Mouse (Mus musculus) heart, embryonic 13.5 days (tissue): ENCODE results near the gene Ggn. TPM values are rescaled to one million over a fixed set of nuclear protein-coding genes. Genes with fewer than 3 reads are reported as not detected.
A peak's percentile ranks its signal among the peaks of the same experiment; 100 is the strongest.
"Not testable (repeated sequence)": the region's sequence is repeated elsewhere in the genome, so short reads cannot be mapped to it uniquely, and the experiment has no call there.

Source experiments
- ATAC-seq: fragments of 200-750 bp; cut with Nextera tagmentation; 2 replicates; pipeline ENCODE4 v1.8.0; 2017; ENCODE audit warnings: moderate TSS enrichment; ENCODE audit not compliant: insufficient number of reproducible peaks, low FRiP score, low TSS enrichment; ENCODE audit errors: extremely low read depth
- H3K27ac ChIP-seq: fragments of 300-500 bp; sonication (generic); replicated peaks from 2 replicates; pipeline ENCODE4 v1.5.1; 2015; ENCODE audit warnings: moderate library complexity, mild to moderate bottlenecking, inconsistent platforms
- H3K27me3 ChIP-seq: fragments of 300-500 bp; sonication (generic); replicated peaks from 2 replicates; pipeline ENCODE4 v1.6.1; 2015; ENCODE audit warnings: mild to moderate bottlenecking, inconsistent platforms
- H3K36me3 ChIP-seq: fragments of 300-500 bp; sonication (generic); 2 replicates; pipeline ENCODE4 v1.6.1; 2015; ENCODE audit warnings: mild to moderate bottlenecking, inconsistent platforms
- H3K4me1 ChIP-seq: fragments of 300-500 bp; sonication (generic); 2 replicates; pipeline ENCODE4 v1.6.1; 2015; ENCODE audit warnings: inconsistent platforms
- H3K4me2 ChIP-seq: fragments of 300-500 bp; sonication (generic); 2 replicates; pipeline ENCODE4 v1.6.1; 2015; ENCODE audit warnings: inconsistent platforms, mild to moderate bottlenecking, moderate library complexity
- H3K4me3 ChIP-seq: fragments of 300-500 bp; sonication (generic); 2 replicates; pipeline ENCODE4 v1.5.1; 2015; ENCODE audit warnings: moderate library complexity, mild to moderate bottlenecking, inconsistent platforms
- H3K9ac ChIP-seq: fragments of 300-500 bp; sonication (generic); 2 replicates; pipeline ENCODE4 v1.6.1; 2015; ENCODE audit warnings: inconsistent platforms, mild to moderate bottlenecking, moderate library complexity
- H3K9me3 ChIP-seq: fragments of 300-500 bp; sonication (generic); 2 replicates; pipeline ENCODE4 v1.6.1; 2016; ENCODE audit warnings: inconsistent platforms
- WGBS: fragments of 180-500 bp; shearing (Covaris S2); methylation state at CpG from one replicate; pipeline ENCODE4 v1.1.7; 2015; ENCODE audit warnings: mixed read lengths; 5-methylcytosine and 5-hydroxymethylcytosine counted together
- polyA plus RNA-seq: library from polyadenylated mRNA; unstranded; fragments of >200 nt; fragmentation: Nextera tagmentation; extraction: Ambion mirVana; gene quantifications from 2 replicates; pipeline ENCODE4 v1.2.1, GENCODE M21; 2015

Ggn gene
- polyA plus RNA-seq, 1 experiment from 2014 or later: 0.48 TPM

DNA sequence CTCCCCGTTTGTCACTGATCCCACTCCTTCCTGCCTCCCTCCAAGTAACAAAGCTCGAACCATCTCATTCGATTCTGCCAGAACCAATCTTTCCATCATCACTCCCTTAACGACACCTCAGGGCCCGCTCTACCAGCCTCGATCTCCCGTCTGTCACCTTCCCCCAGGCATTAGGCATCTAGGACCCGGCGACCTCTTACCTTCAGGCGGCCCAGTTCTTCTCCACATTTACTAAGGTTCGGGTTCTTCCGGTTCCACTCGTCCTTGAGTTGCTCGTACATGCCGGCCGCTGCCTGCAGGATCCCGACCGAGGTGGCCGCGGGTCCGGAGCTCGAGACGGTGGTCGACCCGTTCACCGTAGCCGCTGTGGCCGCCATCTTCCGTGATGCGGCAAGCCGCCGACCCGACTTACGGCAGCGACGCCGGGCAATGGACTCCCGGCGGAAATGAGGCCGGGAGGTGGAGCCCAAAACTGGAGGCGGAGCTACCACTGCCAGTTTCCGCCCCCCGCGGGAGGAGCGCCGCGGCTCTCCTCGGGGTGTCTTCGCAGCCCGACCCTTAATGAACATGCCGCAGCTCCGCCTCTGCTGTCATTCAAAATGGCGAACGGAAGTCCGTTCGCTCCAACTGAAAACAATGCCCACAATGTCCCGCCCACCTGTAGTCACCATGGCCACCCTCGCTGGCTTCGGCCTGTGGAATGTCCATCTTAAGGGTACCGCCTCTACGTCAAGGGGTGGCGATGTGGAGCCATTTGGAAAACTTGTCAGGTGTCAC is 10.3 kb downstream of the Ggn start, which contains the start of gene Psmd8:
Gene Psmd8 (minus strand): TSS at position 625 of the 777 bp plus-strand sequence.
- Histone ChIP-seq H3K36me3 (peaks cover 31% of the 10 kb centered on the region), H3K9me3 (no peaks in the 10 kb centered on the region), H3K4me1 (peaks cover 20% of the 10 kb centered on the region), H3K4me3 (peak within 1 kb of the TSS; percentile 80), H3K27ac (peak within 1 kb of the TSS; percentile 67), H3K4me2 (peak within 1 kb of the TSS; percentile 93), H3K9ac (peak within 1 kb of the TSS; percentile 93), H3K27me3 (no peaks in the 10 kb centered on the region)
- ATAC-seq: peak; percentile 91
- under 1% methylated on average over 62 of the region's 62 CpGs for WGBS

DNA sequence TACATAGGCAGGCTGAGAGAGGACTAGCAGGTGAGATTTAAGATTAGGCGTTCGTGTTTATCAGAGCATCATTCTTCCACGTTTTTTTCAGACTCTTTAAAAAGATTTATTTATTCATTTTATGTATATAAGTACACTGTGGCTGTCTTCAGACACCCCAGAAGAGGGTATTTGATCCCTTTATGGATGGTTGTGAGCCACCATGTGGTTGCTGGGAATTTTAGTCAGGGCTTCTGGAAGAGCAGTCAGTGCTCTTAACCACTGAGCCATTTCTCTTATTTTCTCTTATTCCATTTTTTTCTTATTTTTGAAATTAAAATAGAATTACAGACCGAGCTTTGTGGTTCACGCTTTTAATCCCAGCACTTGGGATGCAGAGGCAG is 10.8 kb downstream of the Ggn start:
- peaks cover 25% of the 10 kb centered on the region for H3K36me3 ChIP-seq
- peak overlapping the region; percentile 80 for H3K4me3 ChIP-seq
- H3K27ac ChIP-seq: no peak overlapping the region
- ATAC-seq: no peak
- no peaks in the 10 kb centered on the region for H3K9me3 ChIP-seq
- H3K27me3 ChIP-seq: no peaks in the 10 kb centered on the region
- H3K4me2 ChIP-seq: peak overlapping the region; percentile 93
- H3K9ac ChIP-seq: no peak overlapping the region; the same call in 1 of the 2 replicates
- H3K4me1 ChIP-seq: peaks cover 20% of the 10 kb centered on the region
- 40% methylated on average over 5 of the region's 5 CpGs for WGBS

GRCm38 (mm10) chr7:29181323-29181722 is 11.3 kb downstream of the Ggn start:
- peaks cover 20% of the 10 kb centered on the region for H3K4me1 ChIP-seq
- not testable (repeated sequence) for H3K9ac ChIP-seq, H3K27me3 ChIP-seq, ATAC-seq, H3K27ac ChIP-seq, H3K4me3 ChIP-seq, H3K4me2 ChIP-seq, H3K9me3 ChIP-seq
- WGBS: 91% methylated on average over 4 of the region's 4 CpGs
- H3K36me3 ChIP-seq: peaks cover 20% of the 10 kb centered on the region

- H3K9ac ChIP-seq, H3K4me2 ChIP-seq, ATAC-seq, H3K36me3 ChIP-seq, H3K27ac ChIP-seq, H3K9me3 ChIP-seq, H3K27me3 ChIP-seq, H3K4me1 ChIP-seq, H3K4me3 ChIP-seq: not testable (repeated sequence)
- 88% methylated on average over 1 of the region's 1 CpGs for WGBS
Observed at GRCm38 (mm10) chr7:29194230-29194629, 24.2 kb downstream of the Ggn start.

DNA sequence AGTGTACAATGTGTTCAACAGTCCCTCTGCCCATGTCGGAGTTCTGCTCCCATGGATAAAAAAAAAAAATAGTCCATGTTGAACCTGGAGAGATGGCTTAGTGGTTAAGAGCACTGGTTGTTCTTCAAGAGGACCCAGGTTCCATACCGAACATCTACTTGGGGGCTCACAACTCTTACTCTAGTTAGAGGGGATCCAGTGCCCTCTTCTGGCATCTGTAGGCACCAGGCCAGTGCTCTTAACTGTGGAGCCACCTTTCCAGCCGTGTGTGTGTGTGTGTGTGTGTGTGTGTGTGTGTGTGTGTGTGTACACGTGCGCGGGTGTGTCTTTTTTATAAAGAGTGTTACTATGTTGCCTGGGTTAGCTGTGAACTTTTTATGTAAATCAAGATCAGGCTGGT is 32.6 kb downstream of the Ggn start:
- Histone ChIP-seq H3K4me3 (no peak overlapping the region), H3K4me2 (no peak overlapping the region), H3K27me3 (no peaks in the 10 kb centered on the region; the same call in 1 of the 2 replicates), H3K27ac (no peak overlapping the region), H3K9me3 (no peaks in the 10 kb centered on the region), H3K36me3 (no peaks in the 10 kb centered on the region), H3K4me1 (no peaks in the 10 kb centered on the region), H3K9ac (no peak overlapping the region)
- ATAC-seq: no peak
- 68% methylated on average over 6 of the region's 6 CpGs for WGBS

GRCm38 (mm10) chr7:29211013-29211412 is 41.0 kb downstream of the Ggn start:
- peak overlapping the region; percentile 71 for H3K27ac ChIP-seq
- H3K4me1 ChIP-seq, H3K9me3 ChIP-seq, H3K36me3 ChIP-seq: not testable (repeated sequence)
- peaks cover 16% of the 10 kb centered on the region for H3K27me3 ChIP-seq
- peak; percentile 51; the same call in 1 of the 2 replicates for ATAC-seq
- peak overlapping the region; percentile 69 for H3K4me2 ChIP-seq
- peak overlapping the region; percentile 71 for H3K9ac ChIP-seq
- H3K4me3 ChIP-seq: peak overlapping the region; percentile 58
- WGBS: 22% methylated on average over 14 of the region's 15 CpGs

DNA sequence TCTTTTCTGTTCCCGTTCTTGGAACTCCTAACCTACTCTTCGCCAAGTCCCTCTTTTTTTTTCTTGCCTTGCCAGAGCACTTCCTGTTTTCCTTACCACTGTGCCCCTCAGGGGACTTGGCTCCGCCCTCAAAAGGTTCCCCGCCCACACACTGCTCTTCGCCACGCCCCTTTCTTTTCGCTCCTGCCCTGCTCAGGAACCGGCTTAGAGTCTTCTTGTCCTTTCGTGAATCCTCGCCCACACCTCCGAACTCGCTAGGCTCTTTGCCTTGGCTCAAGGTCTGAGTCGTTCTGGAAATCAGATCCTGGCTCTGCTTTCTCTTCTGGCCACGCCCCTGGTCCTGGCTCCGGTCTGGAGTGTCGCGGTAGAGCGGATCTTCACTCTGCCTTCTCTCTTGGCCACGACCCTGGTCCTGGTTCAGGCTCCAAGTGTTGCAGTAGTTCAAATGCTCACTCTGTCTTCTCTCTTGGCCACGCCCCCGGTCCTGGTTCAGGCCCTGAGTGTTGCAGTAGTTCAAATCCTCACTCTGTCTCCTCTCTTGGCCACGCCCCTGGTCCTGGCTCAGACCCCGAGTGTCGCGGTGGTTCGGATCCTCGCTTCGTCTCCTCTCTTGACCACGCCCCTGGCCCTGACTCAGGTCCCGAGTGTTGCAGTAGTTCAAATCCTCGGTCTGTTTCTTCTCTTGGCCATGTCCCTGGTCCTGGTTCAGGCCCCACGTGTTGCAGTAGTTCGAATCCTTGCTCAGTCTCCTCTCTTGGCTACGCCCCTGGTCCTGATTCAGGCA is 41.6 kb downstream of the Ggn start:
- H3K4me1 ChIP-seq: peaks cover 8% of the 10 kb centered on the region; the same call in 1 of the 2 replicates
- peak overlapping the region; percentile 58 for H3K4me3 ChIP-seq
- H3K9ac ChIP-seq: peak overlapping the region; percentile 71
- H3K27me3 ChIP-seq: peaks cover 16% of the 10 kb centered on the region
- peak; percentile 32 for ATAC-seq
- WGBS: 3% methylated on average over 34 of the region's 34 CpGs
- peaks cover under 1% of the 10 kb centered on the region; the same call in 1 of the 2 replicates for H3K36me3 ChIP-seq
- peak overlapping the region; percentile 71 for H3K27ac ChIP-seq
- H3K9me3 ChIP-seq: peaks cover 9% of the 10 kb centered on the region; the same call in 1 of the 2 replicates
- H3K4me2 ChIP-seq: peak overlapping the region; percentile 69

DNA sequence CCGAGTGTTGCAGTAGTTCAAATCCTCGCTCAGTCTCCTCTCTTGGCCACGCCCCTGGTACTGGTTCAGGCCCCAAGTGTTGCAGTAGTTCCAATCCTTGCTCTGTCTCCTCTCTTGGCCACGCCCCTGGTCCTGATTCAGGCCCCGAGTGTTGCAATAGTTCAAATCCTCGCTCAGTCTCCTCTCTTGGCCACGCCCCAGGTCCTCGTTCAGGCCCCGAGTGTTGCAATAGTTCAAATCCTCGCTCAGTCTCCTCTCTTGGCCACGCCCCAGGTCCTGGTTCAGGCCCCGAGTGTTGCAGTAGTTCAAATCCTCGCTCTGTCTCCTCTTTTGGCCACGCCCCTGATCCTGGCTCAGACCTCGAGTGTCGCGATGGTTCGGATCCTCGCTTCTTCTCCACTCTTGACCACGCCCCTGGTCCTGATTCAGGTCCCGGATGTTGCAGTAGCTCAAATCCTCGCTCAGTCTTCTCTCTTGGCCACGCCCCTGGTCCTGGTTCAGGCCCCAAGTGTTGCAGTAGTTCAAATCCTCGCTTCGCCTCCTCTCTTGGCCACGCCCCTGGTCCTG is 42.3 kb downstream of the Ggn start:
- H3K4me2 ChIP-seq: peak overlapping the region; percentile 69
- H3K4me3 ChIP-seq: peak overlapping the region; percentile 58
- H3K9me3 ChIP-seq: peaks cover 13% of the 10 kb centered on the region; the same call in 1 of the 2 replicates
- no peak overlapping the region for H3K9ac ChIP-seq
- H3K27me3 ChIP-seq: peaks cover 16% of the 10 kb centered on the region
- WGBS: 10% methylated on average over 26 of the region's 26 CpGs
- no peak overlapping the region for H3K27ac ChIP-seq
- peaks cover 8% of the 10 kb centered on the region; the same call in 1 of the 2 replicates for H3K4me1 ChIP-seq
- peaks cover 6% of the 10 kb centered on the region; the same call in 1 of the 2 replicates for H3K36me3 ChIP-seq
- no peak for ATAC-seq

DNA sequence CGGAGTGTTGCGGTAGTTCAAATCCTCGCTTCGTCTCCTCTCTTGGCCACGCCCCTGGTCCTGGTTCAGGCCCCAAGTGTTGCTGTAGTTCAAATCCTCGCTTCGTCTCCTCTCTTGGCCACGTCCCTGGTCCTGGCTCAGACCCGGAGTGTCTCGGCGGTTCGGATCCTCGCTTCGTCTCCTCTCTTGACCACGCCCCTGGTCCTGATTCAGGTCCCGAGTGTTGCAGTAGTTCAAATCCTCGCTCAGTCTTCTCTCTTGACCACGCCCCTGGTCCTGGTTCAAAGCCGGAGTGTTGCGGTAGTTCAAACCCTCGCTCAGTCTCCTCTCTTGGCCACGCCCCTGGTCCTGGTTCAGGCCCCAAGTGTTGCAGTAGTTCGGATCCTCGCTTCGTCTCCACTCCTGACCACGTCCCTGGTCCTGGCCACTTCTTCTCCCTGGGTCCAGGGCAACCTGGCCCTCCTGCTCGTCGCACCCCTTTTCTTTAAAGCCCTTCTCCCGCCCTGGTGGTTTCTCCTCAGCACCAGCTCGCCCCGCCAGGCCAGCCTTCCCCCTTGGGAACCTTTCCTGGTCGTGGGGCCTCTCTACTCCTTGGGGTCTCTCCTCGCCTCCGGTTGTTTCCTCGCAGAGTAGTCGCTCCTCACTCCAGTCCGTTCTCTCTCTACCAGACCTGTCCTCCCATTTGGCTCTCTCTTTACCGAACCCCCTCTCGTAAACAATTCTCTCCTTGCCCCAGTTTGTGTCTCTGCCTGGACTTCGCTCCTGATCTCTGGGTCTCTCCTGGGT is 43.0 kb downstream of the Ggn start:
- 14% methylated on average over 40 of the region's 40 CpGs for WGBS
- Histone ChIP-seq H3K4me2 (peak overlapping the region; percentile 69), H3K9me3 (peaks cover 13% of the 10 kb centered on the region; the same call in 1 of the 2 replicates), H3K36me3 (peaks cover 11% of the 10 kb centered on the region; the same call in 1 of the 2 replicates), H3K27me3 (peaks cover 16% of the 10 kb centered on the region), H3K4me3 (peak overlapping the region; percentile 58)
- not testable (repeated sequence) for H3K9ac ChIP-seq, ATAC-seq, H3K27ac ChIP-seq, H3K4me1 ChIP-seq

DNA sequence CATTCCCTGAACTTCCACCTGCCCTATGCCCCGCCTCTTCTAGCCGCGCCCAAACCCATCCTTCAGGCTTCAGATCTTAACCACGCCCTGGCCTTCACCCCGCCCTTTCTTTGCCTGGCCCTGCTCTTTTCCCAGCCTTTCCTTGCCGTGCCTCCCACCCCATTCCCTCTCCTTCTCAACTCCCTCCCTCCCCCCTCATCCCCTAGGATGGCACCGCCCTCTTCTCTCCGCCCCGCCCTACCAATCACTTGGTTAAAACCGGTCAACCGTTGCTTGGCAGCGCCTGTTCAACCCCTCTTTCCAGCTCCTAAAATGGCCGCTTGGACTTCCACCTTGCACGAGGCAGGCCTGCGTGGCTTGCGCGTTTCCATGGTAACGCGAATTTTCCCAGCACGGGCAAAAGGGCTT is 43.7 kb downstream of the Ggn start, which contains the start of gene Catsperg1:
Gene Catsperg1 (minus strand): TSS at position 361 of the 408 bp plus-strand sequence.
- no peak within 1 kb of the TSS for H3K9ac ChIP-seq
- WGBS: 5% methylated on average over 20 of the region's 20 CpGs
- peaks cover 8% of the 10 kb centered on the region; the same call in 1 of the 2 replicates for H3K4me1 ChIP-seq
- peaks cover 16% of the 10 kb centered on the region for H3K27me3 ChIP-seq
- peak; percentile 34; the same call in 1 of the 2 replicates for ATAC-seq
- H3K4me2 ChIP-seq: peak within 1 kb of the TSS; percentile 69
- peak within 1 kb of the TSS; percentile 58 for H3K4me3 ChIP-seq
- no peak within 1 kb of the TSS for H3K27ac ChIP-seq
- peaks cover 15% of the 10 kb centered on the region for H3K36me3 ChIP-seq
- H3K9me3 ChIP-seq: peaks cover 13% of the 10 kb centered on the region; the same call in 1 of the 2 replicates
